Mouse (Mus musculus) ovary, postnatal 10 days (tissue): Measurements from ENCODE around the gene Thap4.
A peak's percentile ranks its signal among the peaks of the same experiment; 100 is the strongest.

Experiments
- DNase-seq: peaks from one replicate; pipeline ENCODE4 v3.0.0; 2022; ENCODE audit warnings: low spot score

Thap4 gene

GRCm38 (mm10) chr1:93742910-93743309, 11.8 kb downstream of the Thap4 start:
- DNase-seq = no peak

DNA sequence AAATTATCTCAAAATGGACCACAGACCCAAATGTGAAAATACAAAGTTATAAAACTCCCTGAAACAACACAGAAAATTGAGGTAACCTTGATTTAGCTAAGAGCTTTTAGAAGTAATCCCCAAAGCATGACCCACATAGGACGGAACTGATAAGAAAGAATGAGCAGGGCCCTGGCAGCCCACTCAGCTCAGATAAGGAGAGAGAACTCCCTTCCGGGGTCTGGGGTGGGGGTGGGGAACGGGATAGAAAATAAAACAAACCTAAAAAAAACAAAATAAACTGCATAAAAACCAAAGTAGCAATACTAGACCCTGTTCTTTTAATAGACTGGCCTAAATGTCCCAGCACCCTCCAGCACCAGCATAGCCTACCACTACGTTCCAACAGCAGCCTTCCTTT, 12.7 kb downstream of the Thap4 start:
- no peak for DNase-seq

DNA sequence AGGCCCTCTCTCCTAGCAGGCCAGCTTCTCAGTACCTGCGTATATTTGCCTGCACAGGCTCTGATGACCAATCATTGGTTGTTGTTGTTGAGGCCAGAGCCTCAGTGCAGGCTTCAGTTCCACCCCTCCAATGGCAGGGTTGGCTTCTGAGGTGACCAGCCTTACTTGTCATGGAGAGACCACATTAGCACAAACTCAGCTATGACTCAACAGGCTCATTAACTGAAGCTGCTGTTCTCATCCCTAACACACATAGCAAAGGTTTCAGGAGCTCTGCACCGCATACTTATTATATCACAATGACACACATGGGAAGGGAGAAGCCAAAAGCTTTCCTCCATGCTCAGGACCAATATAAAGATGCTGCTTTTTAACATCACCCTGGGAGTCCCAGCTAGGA, 14.0 kb downstream of the Thap4 start:
- no peak for DNase-seq

- DNase-seq = no peak
Observed at GRCm38 (mm10) chr1:93737711-93738110, 17.0 kb downstream of the Thap4 start.

DNA sequence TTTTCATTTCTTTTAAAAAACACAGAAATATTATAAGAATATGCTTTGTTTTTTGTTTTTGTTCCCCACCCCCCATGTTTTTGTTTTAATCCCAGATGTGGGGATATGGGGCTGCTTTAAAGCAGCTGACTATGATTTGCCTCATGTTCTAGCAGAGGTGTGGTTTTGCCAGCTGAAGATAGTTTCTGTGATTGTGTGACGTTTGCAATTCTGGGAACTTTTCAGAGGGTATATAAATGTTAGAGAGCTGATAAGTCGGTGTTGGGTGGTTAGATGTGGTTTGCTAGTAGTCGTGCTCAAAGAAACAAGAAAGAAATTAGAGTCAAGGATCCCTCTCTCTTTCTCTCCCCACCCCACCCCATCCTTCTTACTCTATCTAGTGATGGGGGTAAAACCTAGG, 18.8 kb downstream of the Thap4 start:
- DNase-seq = no peak

DNA sequence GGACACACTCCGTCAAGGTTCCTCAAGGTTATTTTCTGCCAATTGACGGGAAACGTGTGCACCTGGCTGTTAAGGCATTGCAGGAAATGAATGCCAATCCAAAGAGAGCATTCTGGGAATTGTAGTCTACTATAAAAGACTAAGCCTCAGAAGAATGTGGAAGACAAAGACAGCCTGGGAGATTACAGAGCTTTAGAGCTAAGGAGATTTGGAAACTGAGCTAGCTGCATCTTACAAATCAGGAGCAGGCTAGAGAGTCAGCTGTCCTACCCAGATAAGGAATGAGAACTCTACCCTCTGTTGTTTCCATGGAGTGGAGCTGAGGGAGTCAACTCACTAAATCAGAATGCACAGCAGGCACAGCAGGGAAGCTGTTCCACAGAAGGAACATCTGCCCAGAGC, 22.8 kb downstream of the Thap4 start:
- DNase-seq = no peak

DNA sequence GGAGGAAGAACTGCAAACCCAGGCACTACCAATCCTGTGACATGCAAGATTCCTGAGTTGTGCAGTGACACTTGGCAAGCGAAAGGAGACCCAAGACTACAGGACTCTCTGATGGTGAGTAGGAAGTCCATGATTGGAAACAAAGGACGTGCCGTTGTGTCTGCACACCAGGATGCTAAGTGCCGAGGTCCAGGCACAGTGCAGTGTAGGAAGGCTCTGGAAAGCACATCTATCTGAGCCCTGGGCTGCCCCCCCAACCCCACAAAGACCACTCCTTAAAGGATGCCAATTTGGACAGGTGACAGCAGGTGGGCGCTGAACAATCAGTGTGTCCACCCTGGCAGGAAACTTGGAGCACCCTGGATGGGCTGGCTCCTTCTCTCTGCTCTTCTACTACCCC, 23.6 kb downstream of the Thap4 start:
- no peak for DNase-seq

DNA sequence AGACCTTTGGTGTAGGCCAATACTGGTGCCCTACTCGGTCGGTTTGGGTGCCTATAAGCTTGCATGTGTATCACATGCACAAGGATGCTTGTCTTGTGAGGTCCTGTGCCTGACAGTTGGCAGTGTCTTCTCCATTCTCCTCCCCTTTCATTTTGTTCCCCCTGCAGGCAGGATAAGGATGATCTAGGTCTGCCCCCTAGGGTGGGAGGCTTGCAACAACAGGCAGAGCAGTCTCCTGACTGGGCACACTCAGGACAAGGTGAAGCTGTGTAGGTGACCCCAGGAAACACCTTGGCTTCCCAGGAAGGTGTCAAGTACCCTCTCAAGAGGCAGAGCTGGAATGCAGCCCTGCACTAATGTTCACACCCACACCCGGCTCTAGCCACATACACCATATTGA, 27.7 kb downstream of the Thap4 start:
- DNase-seq = peak; percentile 27

GRCm38 (mm10) chr1:93726116-93726515, 28.5 kb downstream of the Thap4 start:
- no peak for DNase-seq

DNA sequence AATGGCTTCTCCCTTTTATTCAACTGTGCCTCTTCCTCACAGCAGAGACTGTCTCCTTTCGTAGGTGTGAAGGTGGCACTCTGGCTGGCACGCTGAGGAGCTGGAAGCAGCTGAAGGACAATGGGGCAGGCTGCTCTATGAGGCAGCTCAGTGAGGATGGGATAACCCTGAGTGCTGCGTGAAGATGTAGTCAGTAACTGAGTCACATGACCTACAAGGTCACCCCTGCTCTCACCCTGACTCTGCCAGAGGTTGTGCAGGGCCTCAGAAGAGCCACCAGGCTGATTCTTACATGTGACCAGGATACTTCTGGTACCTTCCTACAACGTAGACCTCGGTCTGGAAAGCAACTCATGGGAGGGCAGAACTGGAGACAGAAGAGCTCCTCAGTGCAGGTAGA, 29.0 kb downstream of the Thap4 start:
- DNase-seq = no peak

- DNase-seq = no peak
Observed at GRCm38 (mm10) chr1:93724623-93725022, 30.0 kb downstream of the Thap4 start.

- DNase-seq = no peak
Observed at GRCm38 (mm10) chr1:93721557-93721956, 33.1 kb downstream of the Thap4 start.

DNA sequence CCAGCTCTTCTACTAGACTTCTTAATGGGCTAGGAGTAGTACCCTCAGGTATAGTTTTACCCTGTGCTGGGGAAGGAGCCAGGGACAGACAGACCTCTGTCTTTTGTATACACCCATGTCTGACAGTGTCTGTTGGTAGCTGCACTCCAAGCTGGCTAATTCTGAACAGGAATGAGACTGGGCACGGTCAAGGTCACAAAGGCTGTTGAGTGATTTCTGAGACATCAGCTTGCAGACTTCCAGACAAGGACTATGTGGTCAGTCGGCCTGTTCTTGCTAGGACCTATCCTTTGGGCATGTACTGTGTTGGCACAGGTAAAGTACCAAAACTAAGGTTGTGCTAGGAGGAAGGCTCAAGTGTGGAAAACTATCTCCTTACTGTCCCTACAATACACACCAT, 38.5 kb downstream of the Thap4 start:
- no peak for DNase-seq

- DNase-seq = no peak
Observed at GRCm38 (mm10) chr1:93705389-93705788, 49.3 kb downstream of the Thap4 start.

- DNase-seq = no peak
Observed at GRCm38 (mm10) chr1:93704341-93704740, 50.3 kb downstream of the Thap4 start.

- no peak for DNase-seq
Observed at GRCm38 (mm10) chr1:93703472-93704048, 51.1 kb downstream of the Thap4 start.

DNA sequence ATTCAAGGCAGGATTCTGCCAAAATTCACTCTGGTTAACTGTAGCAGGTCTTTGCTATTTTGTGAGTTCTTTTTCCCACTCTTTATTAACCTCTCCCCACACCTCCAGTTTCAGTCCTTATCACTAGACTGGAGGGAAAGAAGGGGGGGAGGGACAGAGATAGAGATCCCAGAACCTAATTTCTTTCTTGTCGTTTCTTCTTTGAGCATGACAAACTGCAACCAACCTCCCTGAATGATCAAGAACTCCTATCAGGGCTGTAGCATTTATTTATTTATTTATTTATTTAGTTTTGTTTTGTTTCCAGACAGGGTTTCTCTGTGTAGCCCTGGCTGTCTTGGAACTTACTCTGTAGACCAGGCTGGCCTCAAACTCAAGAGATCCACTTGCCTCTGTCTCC, 52.6 kb downstream of the Thap4 start:
- DNase-seq = no peak

DNA sequence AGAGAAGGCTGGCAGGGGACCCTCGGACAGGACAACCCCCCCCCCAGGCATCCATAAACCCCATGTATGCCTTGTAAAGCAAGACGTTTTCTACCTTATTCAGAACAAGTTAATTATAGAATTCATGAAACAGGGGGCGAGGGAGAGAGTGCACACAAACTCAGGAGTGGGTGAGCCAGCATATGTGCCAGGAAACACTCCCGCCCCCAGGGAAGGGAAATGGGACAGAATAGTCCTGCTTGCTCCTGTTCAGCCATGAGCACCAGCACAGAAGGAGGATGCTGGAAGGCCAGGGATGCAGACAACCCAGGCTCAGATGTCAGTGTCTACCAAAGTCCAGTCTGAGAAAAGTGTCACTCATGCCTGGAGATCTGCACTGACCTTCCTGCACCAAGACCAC, 55.5 kb downstream of the Thap4 start:
- no peak for DNase-seq

GRCm38 (mm10) chr1:93697317-93697716, 57.3 kb downstream of the Thap4 start:
- DNase-seq = no peak

DNA sequence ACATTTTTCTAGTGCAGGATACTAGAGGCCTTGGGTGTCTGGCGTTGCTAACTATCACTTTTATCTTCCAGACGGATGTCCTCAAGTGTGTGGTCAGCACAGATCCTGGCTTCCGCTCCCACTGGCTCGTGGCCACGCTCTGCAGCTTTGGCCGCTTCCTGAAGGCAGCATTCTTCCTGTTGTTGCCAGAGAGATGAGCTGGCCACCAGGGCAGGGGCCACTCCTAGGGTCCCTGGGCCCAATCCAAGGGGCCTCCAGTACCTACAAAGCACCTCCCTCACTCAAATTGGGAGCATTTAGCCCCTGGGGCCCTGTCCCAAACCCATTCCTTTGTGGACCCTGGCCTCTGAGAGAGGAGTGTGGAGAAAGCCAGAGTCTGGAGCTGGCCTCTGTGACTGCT, 59.7 kb downstream of the Thap4 start:
- DNase-seq = peak; percentile 31

- DNase-seq = no peak
Observed at GRCm38 (mm10) chr1:93693943-93694342, 60.7 kb downstream of the Thap4 start.

DNA sequence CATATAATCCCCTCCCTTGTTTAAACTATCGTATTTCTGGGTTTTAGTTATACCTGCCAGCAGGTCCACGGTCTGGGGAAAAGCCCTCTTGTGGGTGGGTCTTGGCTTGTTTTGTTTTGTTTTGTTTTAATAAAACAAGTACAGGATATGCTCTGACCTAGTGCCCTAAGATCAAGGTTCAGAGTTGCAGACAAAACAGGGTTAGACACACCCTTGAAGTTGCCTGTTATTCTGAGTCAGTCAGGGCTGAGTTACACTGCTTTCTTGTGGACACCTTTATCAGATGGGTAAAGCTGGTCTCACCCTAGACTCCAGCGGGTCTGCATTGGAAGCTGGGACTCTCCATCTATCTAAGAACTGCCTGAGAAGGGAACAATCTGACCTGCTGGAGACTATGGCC, 61.2 kb downstream of the Thap4 start:
- no peak for DNase-seq

GRCm38 (mm10) chr1:93692773-93693172, 61.9 kb downstream of the Thap4 start:
- no peak for DNase-seq

GRCm38 (mm10) chr1:93691786-93692357, 62.8 kb downstream of the Thap4 start:
- no peak for DNase-seq

- no peak for DNase-seq
Observed at GRCm38 (mm10) chr1:93691106-93691505, 63.6 kb downstream of the Thap4 start.
